Mouse (Mus musculus): ENCODE results near the gene Krt18. TPM values are rescaled to one million over a fixed set of nuclear protein-coding genes. Genes with fewer than 3 reads are reported as not detected.

Gene Krt18
- total and polyA plus RNA-seq, 2 experiments from 2014 or later: 5.0 to 12.6 TPM

- H3K4me2 ChIP-seq (ENCODE audit: low read depth, low read length): no peak overlapping the region
- 0 out of 2 replicates have a peak, but pooled peaks cover under 1% of the 10 kb centered on the region for H3K4me1 ChIP-seq (ENCODE audit: insufficient read depth, low read length)
- H3K36me3 ChIP-seq (ENCODE audit: insufficient read depth, low read length): peaks cover 20% of the 10 kb centered on the region
- H3K27ac ChIP-seq: no peak overlapping the region
- 59% methylated on average over 2 of the region's 2 CpGs for WGBS
- no peak overlapping the region for H3K4me3 ChIP-seq (ENCODE audit: low read length)
- no peaks in the 10 kb centered on the region for H3K9me3 ChIP-seq (ENCODE audit: low read length)
- H3K27me3 ChIP-seq (ENCODE audit: insufficient read depth, low read length): no peaks in the 10 kb centered on the region
- no peak for DNase-seq (ENCODE audit: low spot score)
- ATAC-seq: no peak
- H3K9ac ChIP-seq (replicated peaks; ENCODE audit: low read length): no peak overlapping the region
- peak; percentile 35 for TF ChIP-seq CTCF (IDR thresholded peaks at IDR 0.05; ENCODE audit: low read depth)
These were observed 52.4 kb downstream of the Krt18 start for GRCm38 (mm10) chr15:102080429-102080828.

Other genes starting within 250 kb of the Krt18 start
- 1.9 TPM in 1 of 2 replicates, not detected in the other for gene Krt72, start 241.7 kb upstream of the Krt18 start, total RNA-seq (2014; rRNA removed)
- 0.44 TPM in 1 of 2 replicates, not detected in the other for gene Krt72, start 241.7 kb upstream of the Krt18 start, polyA plus RNA-seq (2015; fragmentation: Nextera tagmentation; extraction: Ambion mirVana)
- gene Krt73, start 225.8 kb upstream of the Krt18 start, total RNA-seq (2014; rRNA removed): 1.5 and 1.7 TPM in 2 replicates
- gene Krt73, start 225.8 kb upstream of the Krt18 start, polyA plus RNA-seq (2015; fragmentation: Nextera tagmentation; extraction: Ambion mirVana): 2.4 and 2.5 TPM in 2 replicates
- gene Krt2, start 210.0 kb upstream of the Krt18 start, total RNA-seq (2014; rRNA removed): 0.37 TPM in 1 of 2 replicates, not detected in the other
- gene Krt2, start 210.0 kb upstream of the Krt18 start, polyA plus RNA-seq (2015; fragmentation: Nextera tagmentation; extraction: Ambion mirVana): 0.21 and 0.37 TPM in 2 replicates
- gene Krt1, start 177.4 kb upstream of the Krt18 start, total RNA-seq (2014; rRNA removed): 7.5 and 13.7 TPM in 2 replicates
- gene Krt1, start 177.4 kb upstream of the Krt18 start, polyA plus RNA-seq (2015; fragmentation: Nextera tagmentation; extraction: Ambion mirVana): 18.2 and 19.4 TPM in 2 replicates
- 0.22 and 0.68 TPM in 2 replicates for gene Krt77, start 158.5 kb upstream of the Krt18 start, total RNA-seq (2014; rRNA removed)
- gene Krt77, start 158.5 kb upstream of the Krt18 start, polyA plus RNA-seq (2015; fragmentation: Nextera tagmentation; extraction: Ambion mirVana): 0.49 and 1.2 TPM in 2 replicates
- gene Krt76, start 135.3 kb upstream of the Krt18 start, total RNA-seq (2014; rRNA removed): 0.05 TPM in 1 of 2 replicates, not detected in the other
- gene Krt76, start 135.3 kb upstream of the Krt18 start, polyA plus RNA-seq (2015; fragmentation: Nextera tagmentation; extraction: Ambion mirVana): 0.08 TPM in 1 of 2 replicates, not detected in the other
- gene Krt4, start 103.4 kb upstream of the Krt18 start, total RNA-seq (2014; rRNA removed): not detected in 2 replicates
- not detected in 2 replicates for gene Krt4, start 103.4 kb upstream of the Krt18 start, polyA plus RNA-seq (2015; fragmentation: Nextera tagmentation; extraction: Ambion mirVana)
- gene Krt79, start 87.9 kb upstream of the Krt18 start, total RNA-seq (2014; rRNA removed): 0.21 and 0.65 TPM in 2 replicates
- 0.50 and 0.52 TPM in 2 replicates for gene Krt79, start 87.9 kb upstream of the Krt18 start, polyA plus RNA-seq (2015; fragmentation: Nextera tagmentation; extraction: Ambion mirVana)
- gene Krt78, start 73.9 kb upstream of the Krt18 start, total RNA-seq (2014; rRNA removed): not detected in 2 replicates
- not detected in 2 replicates for gene Krt78, start 73.9 kb upstream of the Krt18 start, polyA plus RNA-seq (2015; fragmentation: Nextera tagmentation; extraction: Ambion mirVana)
- 2.6 and 4.1 TPM in 2 replicates for gene Krt8, start 23.7 kb upstream of the Krt18 start, total RNA-seq (2014; rRNA removed)
- gene Krt8, start 23.7 kb upstream of the Krt18 start, polyA plus RNA-seq (2015; fragmentation: Nextera tagmentation; extraction: Ambion mirVana): 5.4 and 6.2 TPM in 2 replicates
- gene Eif4b, start 45.6 kb downstream of the Krt18 start, total RNA-seq (2014; rRNA removed): 114 and 121 TPM in 2 replicates
- gene Eif4b, start 45.6 kb downstream of the Krt18 start, polyA plus RNA-seq (2015; fragmentation: Nextera tagmentation; extraction: Ambion mirVana): 63.4 and 65.1 TPM in 2 replicates
- gene Tns2, start 72.2 kb downstream of the Krt18 start, total RNA-seq (2014; rRNA removed): 9.2 TPM in 2 replicates
- 5.5 and 6.2 TPM in 2 replicates for gene Tns2, start 72.2 kb downstream of the Krt18 start, polyA plus RNA-seq (2015; fragmentation: Nextera tagmentation; extraction: Ambion mirVana)
- gene Spryd3, start 108.1 kb downstream of the Krt18 start, total RNA-seq (2014; rRNA removed): 113 and 118 TPM in 2 replicates
- gene Spryd3, start 108.1 kb downstream of the Krt18 start, polyA plus RNA-seq (2015; fragmentation: Nextera tagmentation; extraction: Ambion mirVana): 98.6 and 110 TPM in 2 replicates
- gene Igfbp6, start 116.2 kb downstream of the Krt18 start, total RNA-seq (2014; rRNA removed): 5.6 and 12.8 TPM in 2 replicates
- 9.7 and 11.5 TPM in 2 replicates for gene Igfbp6, start 116.2 kb downstream of the Krt18 start, polyA plus RNA-seq (2015; fragmentation: Nextera tagmentation; extraction: Ambion mirVana)
- gene Soat2, start 122.3 kb downstream of the Krt18 start, total RNA-seq (2014; rRNA removed): 0.16 TPM in 1 of 2 replicates, not detected in the other
- gene Soat2, start 122.3 kb downstream of the Krt18 start, polyA plus RNA-seq (2015; fragmentation: Nextera tagmentation; extraction: Ambion mirVana): 0.09 TPM in 1 of 2 replicates, not detected in the other
- gene Zfp740, start 175.1 kb downstream of the Krt18 start, total RNA-seq (2014; rRNA removed): 49.5 and 61.0 TPM in 2 replicates
- 33.8 and 37.7 TPM in 2 replicates for gene Zfp740, start 175.1 kb downstream of the Krt18 start, polyA plus RNA-seq (2015; fragmentation: Nextera tagmentation; extraction: Ambion mirVana)
- 56.9 and 67.2 TPM in 2 replicates for gene Csad, start 176.5 kb downstream of the Krt18 start, total RNA-seq (2014; rRNA removed)
- 41.8 and 43.1 TPM in 2 replicates for gene Csad, start 176.5 kb downstream of the Krt18 start, polyA plus RNA-seq (2015; fragmentation: Nextera tagmentation; extraction: Ambion mirVana)
- gene Itgb7, start 203.8 kb downstream of the Krt18 start, total RNA-seq (2014; rRNA removed): 0.40 and 1.2 TPM in 2 replicates
- gene Itgb7, start 203.8 kb downstream of the Krt18 start, polyA plus RNA-seq (2015; fragmentation: Nextera tagmentation; extraction: Ambion mirVana): 1.3 and 2.1 TPM in 2 replicates
- 8.8 and 11.4 TPM in 2 replicates for gene Rarg, start 229.3 kb downstream of the Krt18 start, total RNA-seq (2014; rRNA removed)
- 3.8 and 4.4 TPM in 2 replicates for gene Rarg, start 229.3 kb downstream of the Krt18 start, polyA plus RNA-seq (2015; fragmentation: Nextera tagmentation; extraction: Ambion mirVana)
- not detected in 2 replicates for gene Gm9918, start 242.4 kb downstream of the Krt18 start, total RNA-seq (2014; rRNA removed)
- gene Gm9918, start 242.4 kb downstream of the Krt18 start, polyA plus RNA-seq (2015; fragmentation: Nextera tagmentation; extraction: Ambion mirVana): 0.06 TPM in 1 of 2 replicates, not detected in the other